ENCODE assay signal across 11 mouse cellular contexts in the genomic region with DNA sequence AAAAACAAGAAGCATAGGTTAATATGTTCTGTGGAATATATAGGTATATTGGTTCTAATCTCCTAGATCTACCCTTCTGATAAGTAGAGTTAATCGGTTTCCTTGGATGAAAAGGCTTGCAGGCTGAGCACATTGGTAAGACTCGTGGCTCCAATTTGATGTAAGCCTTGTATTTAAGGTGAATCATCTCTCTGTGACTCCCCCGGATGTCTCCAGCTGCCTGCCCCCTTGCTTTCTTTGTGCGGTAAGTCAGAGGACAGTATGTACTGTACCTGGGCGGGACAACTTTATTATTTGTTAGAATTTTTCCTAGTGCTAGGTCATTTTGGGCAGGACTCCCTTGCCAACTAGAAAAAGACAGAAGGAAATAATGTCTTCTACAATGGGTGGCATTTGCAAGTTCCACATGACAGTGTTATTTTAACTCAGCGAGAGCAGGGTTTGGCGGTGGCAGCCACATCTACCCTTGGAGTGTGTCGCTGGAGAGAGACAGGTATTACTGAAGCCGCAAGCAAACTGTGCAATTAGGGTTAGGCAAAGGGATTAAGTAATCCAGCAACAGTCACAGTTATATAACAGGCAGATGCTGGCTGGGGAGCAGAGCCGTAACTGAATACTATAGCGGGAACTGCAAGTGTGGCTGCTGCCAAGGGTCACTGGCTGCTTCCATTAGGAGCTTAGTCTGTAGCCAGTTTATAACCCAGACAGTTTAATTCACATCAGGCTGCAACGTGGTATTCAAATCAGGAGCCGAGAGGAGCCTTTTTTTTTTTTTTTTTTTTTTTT.
DNase-seq lines count a peak whose midpoint lies in the region; ATAC-seq lines count a peak whose summit lies in the region.
"Had no signal": no experiment of that assay in that cellular context is flagged by ENCODE, and none has a peak within 500 bp of the region (broad histone marks: within the 10 kb centered on the region; RNA-seq: fewer than 3 reads in every experiment).

No protein-coding gene starts in this region.

- no peak for DNase-seq in kidney, postnatal 10 days
- peak; percentile 57 for DNase-seq in Muller cell, postnatal 12 days (ENCODE audit: inconsistent ontology term)
- DNase-seq in embryonic facial prominence, embryonic 14.5 days (ENCODE audit: low spot score) = peak; percentile 84
- DNase-seq in layer of hippocampus, postnatal 36 days = peak; percentile 12 to 15
- no peak for DNase-seq in T-cell, adult 2 months (ENCODE audit: low spot score)
- DNase-seq in adrenal gland, postnatal 25 days = no peak

- no peaks in the 10 kb centered on the region for H3K27me3 ChIP-seq in kidney, embryonic 14.5 days (ENCODE audit: control insufficient read depth, insufficient read depth, low read length)
- H3K27me3 ChIP-seq in embryonic facial prominence, embryonic 14.5 days (replicated peaks; ENCODE audit: control insufficient read depth, insufficient read depth, low read length) = no peaks in the 10 kb centered on the region
- H3K27me3 ChIP-seq in midbrain, embryonic 15.5 days (replicated peaks) = no peaks in the 10 kb centered on the region
- H3K27me3 ChIP-seq: liver, embryonic 12.5 days; midbrain, embryonic 13.5 days had no signal

- H3K9me3 ChIP-seq in kidney, embryonic 14.5 days (ENCODE audit: control insufficient read depth, low read length) = no peaks in the 10 kb centered on the region
- no peaks in the 10 kb centered on the region for H3K9me3 ChIP-seq in embryonic facial prominence, embryonic 14.5 days (ENCODE audit: control insufficient read depth, low read length)
- H3K9me3 ChIP-seq in midbrain, embryonic 15.5 days = no peaks in the 10 kb centered on the region
- H3K9me3 ChIP-seq: hindbrain, embryonic 10.5 days; liver, embryonic 12.5 days; midbrain, embryonic 13.5 days had no signal

- H3K4me1 ChIP-seq in kidney, embryonic 14.5 days (ENCODE audit: control insufficient read depth, insufficient read depth, low read length) = no peaks in the 10 kb centered on the region
- no peaks in the 10 kb centered on the region; the same call in 1 of the 2 replicates for H3K4me1 ChIP-seq in embryonic facial prominence, embryonic 14.5 days (ENCODE audit: control insufficient read depth, insufficient read depth, low read length)
- H3K4me1 ChIP-seq in midbrain, embryonic 15.5 days = no peaks in the 10 kb centered on the region
- H3K4me1 ChIP-seq: liver, embryonic 12.5 days; midbrain, embryonic 13.5 days had no signal

- ATAC-seq in kidney, embryonic 14.5 days (ENCODE audit: low FRiP score, low TSS enrichment) = peak; percentile 64; the same call in 1 of the 2 replicates
- peak; percentile 70 for ATAC-seq in embryonic facial prominence, embryonic 14.5 days (ENCODE audit: low read depth)
- ATAC-seq in midbrain, embryonic 15.5 days (replicated peaks) = no peak
- ATAC-seq: liver, embryonic 12.5 days; midbrain, embryonic 13.5 days had no signal

- WGBS in kidney, embryonic 14.5 days = 56% methylated on average over 13 of the region's 13 CpGs
- 50% methylated on average over 13 of the region's 13 CpGs for WGBS in embryonic facial prominence, embryonic 14.5 days
- 68% methylated on average over 13 of the region's 13 CpGs for WGBS in midbrain, embryonic 15.5 days

- H3K4me3 ChIP-seq in kidney, embryonic 14.5 days (ENCODE audit: low read length) = no peak overlapping the region
- no peak overlapping the region for H3K4me3 ChIP-seq in embryonic facial prominence, embryonic 14.5 days (ENCODE audit: low read depth, low read length)
- no peak overlapping the region for H3K4me3 ChIP-seq in midbrain, embryonic 15.5 days
- H3K4me3 ChIP-seq: hindbrain, embryonic 10.5 days; liver, embryonic 12.5 days; midbrain, embryonic 13.5 days had no signal

- no peak overlapping the region for H3K27ac ChIP-seq in kidney, embryonic 14.5 days (ENCODE audit: low read depth, low read length)
- no peak overlapping the region for H3K27ac ChIP-seq in embryonic facial prominence, embryonic 14.5 days (replicated peaks; ENCODE audit: low read depth, low read length)
- H3K27ac ChIP-seq in midbrain, embryonic 15.5 days = no peak overlapping the region
- H3K27ac ChIP-seq: hindbrain, embryonic 10.5 days; liver, embryonic 12.5 days; midbrain, embryonic 13.5 days had no signal

- no peaks in the 10 kb centered on the region for H3K36me3 ChIP-seq in kidney, embryonic 14.5 days (ENCODE audit: control insufficient read depth, insufficient read depth, low read length)
- no peaks in the 10 kb centered on the region for H3K36me3 ChIP-seq in embryonic facial prominence, embryonic 14.5 days (ENCODE audit: control insufficient read depth, insufficient read depth, low read length)
- H3K36me3 ChIP-seq in midbrain, embryonic 15.5 days (replicated peaks) = no peaks in the 10 kb centered on the region
- H3K36me3 ChIP-seq: hindbrain, embryonic 10.5 days; liver, embryonic 12.5 days; midbrain, embryonic 13.5 days had no signal

- H3K4me2 ChIP-seq in kidney, embryonic 14.5 days (replicated peaks; ENCODE audit: low read depth, low read length) = no peak overlapping the region
- H3K4me2 ChIP-seq in embryonic facial prominence, embryonic 14.5 days (ENCODE audit: low read depth, low read length) = no peak overlapping the region
- H3K4me2 ChIP-seq in midbrain, embryonic 15.5 days = no peak overlapping the region
- H3K4me2 ChIP-seq: liver, embryonic 12.5 days; midbrain, embryonic 13.5 days had no signal

- no peak overlapping the region for H3K9ac ChIP-seq in kidney, embryonic 14.5 days (ENCODE audit: low read depth, low read length)
- H3K9ac ChIP-seq in embryonic facial prominence, embryonic 14.5 days (ENCODE audit: low read depth, low read length) = no peak overlapping the region
- no peak overlapping the region for H3K9ac ChIP-seq in midbrain, embryonic 15.5 days
- H3K9ac ChIP-seq: liver, embryonic 12.5 days; midbrain, embryonic 13.5 days had no signal

Comparison
In these comparisons a context has a peak if more than half of its experiments do, and no peak if none do; other contexts are left out.
1. DNase-seq: peak in Muller cell, postnatal 12 days (single experiment), embryonic facial prominence, embryonic 14.5 days (single experiment) and layer of hippocampus, postnatal 36 days (2 of 2); none in kidney, postnatal 10 days (single experiment), T-cell, adult 2 months (single experiment) and adrenal gland, postnatal 25 days (single experiment).